Comparison of ENCODE assay signal across 9 mouse cellular contexts in genomic region chr1:119894936-119895335, GRCm38 (mm10). TPM values are rescaled to one million over a fixed set of nuclear protein-coding genes. Genes with fewer than 3 reads are reported as not detected.
DNase-seq lines count a peak whose midpoint lies in the region; ATAC-seq and TF ChIP-seq lines count a peak whose summit lies in the region.
"Had no signal": no experiment of that assay in that cellular context is flagged by ENCODE, and none has a peak within 500 bp of the region (broad histone marks: within the 10 kb centered on the region; RNA-seq: fewer than 3 reads in every experiment).

No protein-coding gene starts in this region.

- ATAC-seq in heart, postnatal 0 days (ENCODE audit: insufficient read depth, low read depth), result peak; percentile 79
- ATAC-seq in lung, postnatal 0 days, result peak; percentile 67

- TF ChIP-seq CTCF in ES-Bruce4 (IDR thresholded peaks at IDR 0.05; ENCODE audit: low read depth, low read length), result peak; percentile 88
- peak; percentile 83 for TF ChIP-seq CTCF in heart, postnatal 0 days (IDR thresholded peaks at IDR 0.05; ENCODE audit: low read depth)
- TF ChIP-seq CTCF in lung, postnatal 0 days (IDR thresholded peaks at IDR 0.05), result peak; percentile 94

- 35% methylated on average over 6 of the region's 6 CpGs for WGBS in embryonic facial prominence, embryonic 10.5 days
- 40% methylated on average over 6 of the region's 6 CpGs for WGBS in heart, postnatal 0 days
- 27% methylated on average over 6 of the region's 6 CpGs for WGBS in lung, postnatal 0 days

- H3K4me3 ChIP-seq in ES-Bruce4 (ENCODE audit: low read depth, low read length), result no peak overlapping the region
- H3K4me3 ChIP-seq in embryonic facial prominence, embryonic 10.5 days, result no peak overlapping the region
- H3K4me3 ChIP-seq in heart, postnatal 0 days (ENCODE audit: low read depth, low read length), result no peak overlapping the region
- H3K4me3 ChIP-seq in lung, postnatal 0 days (ENCODE audit: low read depth, low read length), result no peak overlapping the region
- H3K4me3 ChIP-seq: heart, embryonic 13.5 days had no signal

- no peak overlapping the region for H3K9ac ChIP-seq in ES-Bruce4 (ENCODE audit: low read depth, poor library complexity, severe bottlenecking)
- H3K9ac ChIP-seq in heart, postnatal 0 days (replicated peaks; ENCODE audit: low read depth, low read length), result no peak overlapping the region
- H3K9ac ChIP-seq in lung, postnatal 0 days (replicated peaks; ENCODE audit: low read depth), result no peak overlapping the region
- H3K9ac ChIP-seq: heart, embryonic 13.5 days had no signal

- H3K4me1 ChIP-seq in ES-Bruce4 (ENCODE audit: control insufficient read depth, insufficient read depth, low read length), result no peaks in the 10 kb centered on the region
- H3K4me1 ChIP-seq in embryonic facial prominence, embryonic 10.5 days, result peaks cover 5% of the 10 kb centered on the region
- H3K4me1 ChIP-seq in heart, postnatal 0 days (ENCODE audit: control insufficient read depth, insufficient read depth), result no peaks in the 10 kb centered on the region
- no peaks in the 10 kb centered on the region for H3K4me1 ChIP-seq in lung, postnatal 0 days (ENCODE audit: insufficient read depth, low read depth, low read length)
- H3K4me1 ChIP-seq: heart, embryonic 13.5 days had no signal

- TF ChIP-seq POLR2A in ES-Bruce4 (IDR thresholded peaks at IDR 0.05; ENCODE audit: insufficient read depth, low read length), result no peak

- DNase-seq in adrenal gland, postnatal 14 days, result peak; percentile 86
- peak; percentile 83 for DNase-seq in embryonic facial prominence, embryonic 10.5 days (ENCODE audit: low spot score)
- DNase-seq in heart, postnatal 0 days (ENCODE audit: low spot score), result peak; percentile 41
- DNase-seq in kidney, postnatal 36 days, result peak; percentile 63 to 83
- DNase-seq in lung, postnatal 0 days (ENCODE audit: low spot score), result peak; percentile 81
- peak; percentile 77 for DNase-seq in retina, embryonic 14.5 days (ENCODE audit: low spot score)
- peak; percentile 55 for DNase-seq in urinary bladder, adult 2 months (ENCODE audit: low spot score)

- no peak for TF ChIP-seq EP300 in ES-Bruce4 (IDR thresholded peaks at IDR 0.05; ENCODE audit: insufficient read depth, low read depth, low read length)
- no peak for TF ChIP-seq EP300 in heart, postnatal 0 days (IDR thresholded peaks at IDR 0.05; ENCODE audit: low read depth)
- TF ChIP-seq EP300 in lung, postnatal 0 days (IDR thresholded peaks at IDR 0.05), result no peak

- no peaks in the 10 kb centered on the region for H3K36me3 ChIP-seq in ES-Bruce4 (ENCODE audit: control insufficient read depth, insufficient read depth, low read length, poor library complexity, severe bottlenecking)
- H3K36me3 ChIP-seq in embryonic facial prominence, embryonic 10.5 days (replicated peaks), result no peaks in the 10 kb centered on the region
- no peaks in the 10 kb centered on the region for H3K36me3 ChIP-seq in heart, postnatal 0 days (replicated peaks; ENCODE audit: control insufficient read depth, insufficient read depth, low read length)
- H3K36me3 ChIP-seq in lung, postnatal 0 days (ENCODE audit: insufficient read depth, low read length), result no peaks in the 10 kb centered on the region
- H3K36me3 ChIP-seq: heart, embryonic 13.5 days had no signal

- H3K4me2 ChIP-seq in heart, postnatal 0 days (ENCODE audit: low read depth, low read length), result no peak overlapping the region
- no peak overlapping the region for H3K4me2 ChIP-seq in lung, postnatal 0 days (replicated peaks; ENCODE audit: low read depth, low read length)
- H3K4me2 ChIP-seq: heart, embryonic 13.5 days had no signal

- H3K9me3 ChIP-seq in ES-Bruce4 (replicated peaks; ENCODE audit: control insufficient read depth, insufficient read depth, low read length, poor library complexity, severe bottlenecking), result no peaks in the 10 kb centered on the region
- H3K9me3 ChIP-seq in embryonic facial prominence, embryonic 10.5 days, result no peaks in the 10 kb centered on the region
- H3K9me3 ChIP-seq in heart, postnatal 0 days (replicated peaks; ENCODE audit: control insufficient read depth, low read length), result no peaks in the 10 kb centered on the region
- no peaks in the 10 kb centered on the region for H3K9me3 ChIP-seq in lung, postnatal 0 days (ENCODE audit: low read length)
- H3K9me3 ChIP-seq: heart, embryonic 13.5 days had no signal

- H3K27ac ChIP-seq in ES-Bruce4 (ENCODE audit: insufficient read depth, low read length), result no peak overlapping the region
- no peak overlapping the region for H3K27ac ChIP-seq in embryonic facial prominence, embryonic 10.5 days (replicated peaks)
- H3K27ac ChIP-seq in heart, postnatal 0 days (ENCODE audit: low read depth), result no peak overlapping the region
- H3K27ac ChIP-seq in lung, postnatal 0 days (ENCODE audit: low read length), result no peak overlapping the region
- H3K27ac ChIP-seq: heart, embryonic 13.5 days had no signal

- H3K27me3 ChIP-seq in ES-Bruce4 (ENCODE audit: control insufficient read depth, insufficient read depth, low read length, poor library complexity, severe bottlenecking), result no peaks in the 10 kb centered on the region
- H3K27me3 ChIP-seq in embryonic facial prominence, embryonic 10.5 days (replicated peaks; ENCODE audit: low read depth, poor library complexity, severe bottlenecking), result no peaks in the 10 kb centered on the region
- H3K27me3 ChIP-seq in heart, postnatal 0 days (ENCODE audit: control insufficient read depth, insufficient read depth, low read length), result no peaks in the 10 kb centered on the region
- H3K27me3 ChIP-seq in lung, postnatal 0 days (replicated peaks; ENCODE audit: insufficient read depth, low read length), result no peaks in the 10 kb centered on the region
- H3K27me3 ChIP-seq: heart, embryonic 13.5 days had no signal

RNA-seq across cellular contexts. Expression of gene Tmem177, which starts 18.1 kb away (rescaled TPM):
- 6.8 and 8.7 TPM in 2 replicates for polyA plus RNA-seq in ES-Bruce4 (2011; ENCODE audit: insufficient read depth, insufficient read length, low read depth, missing spikeins)
- total RNA-seq in adrenal gland, postnatal 14 days (2021), result 8.4 and 10.1 TPM in 2 replicates
- 10.4 and 10.9 TPM in 2 replicates for polyA plus RNA-seq in embryonic facial prominence, embryonic 10.5 days (2016; fragmentation: Nextera tagmentation; extraction: Ambion mirVana)
- total RNA-seq in heart, postnatal 0 days (2014; rRNA removed; ENCODE audit: low replicate concordance), result 9.4 and 11.3 TPM in 2 replicates
- polyA plus RNA-seq in heart, postnatal 0 days (2015; fragmentation: Nextera tagmentation; extraction: Ambion mirVana), result 5.3 and 6.6 TPM in 2 replicates
- 3.4 and 4.5 TPM in 2 replicates for polyA plus RNA-seq in lung, postnatal 0 days (2015; fragmentation: Nextera tagmentation; extraction: Ambion mirVana)
- 4.3 and 4.5 TPM in 2 replicates for polyA plus RNA-seq in urinary bladder, adult 2 months (2012; rRNA removed)

RNA-seq across cellular contexts. Expression of gene Ptpn4, which starts 57.5 kb away (rescaled TPM):
- polyA plus RNA-seq in ES-Bruce4 (2011; ENCODE audit: insufficient read depth, insufficient read length, low read depth, missing spikeins), result 20.9 and 29.2 TPM in 2 replicates
- total RNA-seq in adrenal gland, postnatal 14 days (2021), result 46.1 and 49.8 TPM in 2 replicates
- polyA plus RNA-seq in embryonic facial prominence, embryonic 10.5 days (2016; fragmentation: Nextera tagmentation; extraction: Ambion mirVana), result 5.4 and 6.3 TPM in 2 replicates
- total RNA-seq in heart, postnatal 0 days (2014; rRNA removed; ENCODE audit: low replicate concordance), result 14.0 and 16.7 TPM in 2 replicates
- 3.2 and 4.1 TPM in 2 replicates for polyA plus RNA-seq in heart, postnatal 0 days (2015; fragmentation: Nextera tagmentation; extraction: Ambion mirVana)
- polyA plus RNA-seq in lung, postnatal 0 days (2015; fragmentation: Nextera tagmentation; extraction: Ambion mirVana), result 4.8 and 6.8 TPM in 2 replicates
- 3.2 and 3.8 TPM in 2 replicates for polyA plus RNA-seq in urinary bladder, adult 2 months (2012; rRNA removed)
